Mouse (Mus musculus) hindbrain, postnatal 0 days (tissue): ENCODE data around the gene Tmem217. TPM values are rescaled to one million over a fixed set of nuclear protein-coding genes. Genes with fewer than 3 reads are reported as not detected.

ENCODE experiments used
- ATAC-seq: fragments of 200-750 bp; cut with Nextera tagmentation; 2 replicates; pipeline ENCODE4 v1.8.0; 2017; ENCODE audit warnings: mild to moderate bottlenecking, moderate TSS enrichment, moderate library complexity
- DNase-seq: peaks from one replicate; pipeline ENCODE4 v3.0.0-alpha.2; 2015; ENCODE audit warnings: low spot score
- H3K27ac ChIP-seq: fragments of 300-500 bp; sonication (generic); 2 replicates; pipeline ENCODE4 v1.5.1; 2014; ENCODE audit warnings: mild to moderate bottlenecking
- H3K27me3 ChIP-seq: fragments of 300-500 bp; sonication (generic); 2 replicates; pipeline ENCODE4 v1.6.1; 2014; ENCODE audit warnings: low read length, mixed read lengths; ENCODE audit not compliant: insufficient read depth
- H3K36me3 ChIP-seq: fragments of 300-500 bp; sonication (generic); 2 replicates; pipeline ENCODE4 v1.6.1; 2014; ENCODE audit warnings: low read length, mixed read lengths; ENCODE audit not compliant: insufficient read depth
- H3K4me1 ChIP-seq: fragments of 300-500 bp; sonication (generic); 2 replicates; pipeline ENCODE4 v1.6.1; 2014; ENCODE audit warnings: antibody characterized with exemption, low read length, mixed read lengths; ENCODE audit not compliant: insufficient read depth
- H3K4me2 ChIP-seq: fragments of 300-500 bp; sonication (generic); 2 replicates; pipeline ENCODE4 v1.6.1; 2014; ENCODE audit warnings: low read depth, mild to moderate bottlenecking, low read length, moderate library complexity, mixed read lengths
- H3K4me3 ChIP-seq: fragments of 300-500 bp; sonication (generic); 2 replicates; pipeline ENCODE4 v1.5.1; 2014; ENCODE audit warnings: low read length
- H3K9ac ChIP-seq: fragments of 300-500 bp; sonication (generic); replicated peaks from 2 replicates; pipeline ENCODE4 v1.6.1; 2014; ENCODE audit warnings: mild to moderate bottlenecking, low read length, moderate library complexity, mixed read lengths
- H3K9me3 ChIP-seq: fragments of 300-500 bp; sonication (generic); 2 replicates; pipeline ENCODE4 v1.6.1; 2016; ENCODE audit warnings: low read length, mixed read lengths
- CTCF ChIP-seq: IDR thresholded peaks from 2 replicates; pipeline ENCODE4 v1.5.1; 2016; ENCODE audit warnings: antibody characterized with exemption, control low read depth, low read depth
- WGBS: fragments of 180-500 bp; shearing (Covaris S2); extraction: QIAGEN DNeasy Blood & Tissue Kit; methylation state at CpG from one replicate; pipeline ENCODE4 v1.1.7; 2014; 5-methylcytosine and 5-hydroxymethylcytosine counted together
- polyA plus RNA-seq: library from polyadenylated mRNA; unstranded; fragments of >200 nt; fragmentation: Nextera tagmentation; extraction: Ambion mirVana; gene quantifications from 2 replicates; pipeline ENCODE4 v1.2.1, GENCODE M21; 2015
- total RNA-seq: library from RNA; depleted of rRNA; stranded (reverse); fragments of >200 nt; gene quantifications from 2 replicates; pipeline ENCODE4 v1.2.3, GENCODE M21; 2014

The Tmem217 gene
- total and polyA plus RNA-seq, 2 experiments from 2014 or later, result 0.90 TPM; not detected in 1

DNA sequence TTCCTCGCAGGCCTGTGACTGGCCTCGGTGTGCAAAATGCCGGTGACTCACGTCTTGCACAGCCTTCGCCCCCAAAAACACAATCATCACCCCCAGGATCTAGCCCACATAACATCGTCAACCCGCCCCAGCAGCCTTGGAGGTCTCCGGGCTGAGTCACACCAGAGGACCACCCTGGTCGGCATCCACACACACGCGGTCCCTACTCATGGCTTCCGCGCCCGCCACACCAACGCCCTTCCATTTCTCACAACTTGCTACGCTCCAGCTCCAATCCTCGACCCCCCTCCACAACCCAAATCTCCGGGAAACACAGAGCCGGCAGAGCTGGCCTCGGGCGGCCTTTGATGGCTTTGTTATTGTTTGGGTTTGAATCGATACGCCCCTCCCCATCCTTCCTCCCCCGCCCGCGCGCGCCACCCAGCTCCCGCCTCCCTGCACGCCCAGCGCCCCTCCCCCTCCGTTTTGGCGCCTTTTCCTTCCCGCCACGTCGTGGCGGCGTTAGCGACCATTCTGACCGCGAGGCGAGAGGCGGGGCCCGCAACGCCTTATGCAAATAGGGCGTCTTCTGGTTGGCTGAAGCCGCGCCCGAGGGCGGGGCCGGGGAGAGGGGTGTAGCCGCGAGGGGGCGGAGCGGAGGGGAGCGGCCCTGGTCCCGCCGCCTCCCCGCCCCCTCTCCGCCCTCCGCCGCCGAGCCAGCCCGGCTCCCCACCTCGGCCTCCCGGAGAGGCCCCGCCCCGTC, 62.0 kb downstream of the Tmem217 start:
- peaks cover 3% of the 10 kb centered on the region; the same call in 1 of the 2 replicates for H3K4me1 ChIP-seq
- peak overlapping the region; percentile 84 for H3K4me2 ChIP-seq
- H3K27me3 ChIP-seq, result no peaks in the 10 kb centered on the region
- H3K27ac ChIP-seq, result peak overlapping the region; percentile 91
- TF ChIP-seq CTCF, result peak; percentile 30
- DNase-seq (peak; percentile 100), ATAC-seq (peak; percentile 96)
- H3K36me3 ChIP-seq, result peaks cover 11% of the 10 kb centered on the region; the same call in 1 of the 2 replicates
- H3K4me3 ChIP-seq, result peak overlapping the region; percentile 87
- peak overlapping the region; percentile 87 for H3K9ac ChIP-seq
- no peaks in the 10 kb centered on the region for H3K9me3 ChIP-seq
- WGBS, result under 1% methylated on average over 56 of the region's 68 CpGs

DNA sequence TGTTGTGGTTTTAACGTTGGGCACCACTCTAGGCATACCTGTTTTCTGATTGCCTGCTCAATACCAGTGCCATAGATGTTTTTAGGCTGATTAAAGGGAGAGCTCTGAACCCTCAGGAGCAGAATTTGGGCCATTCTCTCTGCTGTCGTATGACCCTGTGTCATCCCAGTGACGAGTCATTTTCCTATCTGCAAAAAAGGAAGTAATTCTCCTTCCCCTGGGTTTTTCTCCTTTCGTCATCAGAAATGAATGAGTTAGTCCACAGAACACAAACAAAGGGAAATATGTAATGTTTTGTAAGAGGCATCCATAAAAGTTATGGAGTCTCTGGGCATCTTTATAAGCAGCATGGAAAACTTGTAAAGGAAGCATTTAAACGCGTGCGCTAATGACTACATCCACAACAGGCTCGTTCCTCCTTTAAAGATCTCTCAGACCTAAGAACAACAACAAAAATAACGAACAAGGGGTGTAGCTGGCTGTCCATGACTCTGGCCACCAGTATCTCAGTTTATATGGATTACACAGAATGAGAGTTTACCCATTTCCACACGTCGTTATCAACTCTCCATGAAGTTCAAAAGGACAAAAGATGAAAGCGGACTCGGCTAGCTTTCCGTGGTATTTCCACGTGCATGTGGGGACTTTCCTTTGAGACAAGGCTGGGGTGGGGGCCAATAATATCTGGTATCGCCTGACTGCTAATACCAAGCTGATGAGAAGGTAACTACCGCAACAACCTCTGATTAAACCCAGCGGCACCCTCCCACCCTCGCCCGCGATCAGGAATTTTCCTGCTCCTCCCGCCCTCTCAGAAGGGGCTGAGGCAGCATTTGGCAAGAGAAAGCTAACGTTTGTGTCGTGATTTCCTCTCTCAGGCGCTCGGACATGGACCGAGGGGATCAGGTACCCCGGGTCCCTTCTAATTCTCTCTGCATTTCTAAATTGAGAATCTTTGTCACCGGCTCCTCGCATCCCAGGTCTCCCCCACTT, 62.9 kb downstream of the Tmem217 start:
- no peak for TF ChIP-seq CTCF
- peaks cover 3% of the 10 kb centered on the region; the same call in 1 of the 2 replicates for H3K4me1 ChIP-seq
- H3K9ac ChIP-seq, result peak overlapping the region; percentile 87
- DNase-seq (peak; percentile 70), ATAC-seq (no peak)
- peak overlapping the region; percentile 91 for H3K27ac ChIP-seq
- H3K4me3 ChIP-seq, result peak overlapping the region; percentile 87
- peaks cover 6% of the 10 kb centered on the region; the same call in 1 of the 2 replicates for H3K36me3 ChIP-seq
- 6% methylated on average over 30 of the region's 30 CpGs for WGBS
- no peaks in the 10 kb centered on the region for H3K9me3 ChIP-seq
- H3K4me2 ChIP-seq, result peak overlapping the region; percentile 84
- no peaks in the 10 kb centered on the region for H3K27me3 ChIP-seq

DNA sequence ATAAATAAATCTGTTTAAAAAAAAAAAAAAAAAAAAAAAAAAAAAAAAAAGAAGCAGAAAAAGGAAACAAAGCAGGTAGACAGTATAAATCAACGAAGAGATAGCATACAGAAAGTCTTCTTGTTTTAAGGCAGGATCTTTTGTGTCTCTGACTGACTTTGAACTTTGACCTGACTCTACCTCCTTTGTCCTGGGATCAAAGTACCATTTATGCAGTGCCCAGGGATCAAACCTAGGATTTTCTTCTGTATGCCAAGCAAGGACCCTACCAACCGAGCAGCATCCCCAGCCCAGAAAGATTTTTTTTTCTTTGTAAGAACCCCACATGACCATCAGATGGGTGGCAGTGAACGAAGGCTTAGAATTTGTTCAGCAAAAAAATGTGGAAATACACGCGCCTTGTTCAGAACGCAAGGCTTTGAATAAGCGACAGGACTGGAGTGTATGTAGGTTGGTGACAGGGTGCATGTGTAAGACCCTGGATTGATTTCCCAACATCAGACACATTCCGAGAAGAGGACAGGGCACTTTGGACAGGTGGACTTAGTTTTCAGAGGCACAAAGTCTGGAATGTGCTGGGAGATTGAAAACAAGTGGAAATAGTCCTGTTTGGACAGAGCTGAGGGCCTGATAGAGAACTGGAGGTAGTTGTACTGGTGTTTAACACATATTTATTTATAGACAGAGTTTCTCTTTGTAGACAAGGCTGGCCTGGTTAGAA, 63.8 kb downstream of the Tmem217 start:
- H3K4me2 ChIP-seq, result no peak overlapping the region
- H3K9me3 ChIP-seq, result no peaks in the 10 kb centered on the region
- H3K4me3 ChIP-seq, result no peak overlapping the region
- H3K27ac ChIP-seq, result no peak overlapping the region
- no peaks in the 10 kb centered on the region for H3K27me3 ChIP-seq
- ATAC-seq, result no peak
- DNase-seq, result no peak
- H3K36me3 ChIP-seq, result no peaks in the 10 kb centered on the region
- no peak for TF ChIP-seq CTCF
- WGBS, result 83% methylated on average over 8 of the region's 8 CpGs
- no peak overlapping the region for H3K9ac ChIP-seq
- peaks cover 3% of the 10 kb centered on the region; the same call in 1 of the 2 replicates for H3K4me1 ChIP-seq

DNA sequence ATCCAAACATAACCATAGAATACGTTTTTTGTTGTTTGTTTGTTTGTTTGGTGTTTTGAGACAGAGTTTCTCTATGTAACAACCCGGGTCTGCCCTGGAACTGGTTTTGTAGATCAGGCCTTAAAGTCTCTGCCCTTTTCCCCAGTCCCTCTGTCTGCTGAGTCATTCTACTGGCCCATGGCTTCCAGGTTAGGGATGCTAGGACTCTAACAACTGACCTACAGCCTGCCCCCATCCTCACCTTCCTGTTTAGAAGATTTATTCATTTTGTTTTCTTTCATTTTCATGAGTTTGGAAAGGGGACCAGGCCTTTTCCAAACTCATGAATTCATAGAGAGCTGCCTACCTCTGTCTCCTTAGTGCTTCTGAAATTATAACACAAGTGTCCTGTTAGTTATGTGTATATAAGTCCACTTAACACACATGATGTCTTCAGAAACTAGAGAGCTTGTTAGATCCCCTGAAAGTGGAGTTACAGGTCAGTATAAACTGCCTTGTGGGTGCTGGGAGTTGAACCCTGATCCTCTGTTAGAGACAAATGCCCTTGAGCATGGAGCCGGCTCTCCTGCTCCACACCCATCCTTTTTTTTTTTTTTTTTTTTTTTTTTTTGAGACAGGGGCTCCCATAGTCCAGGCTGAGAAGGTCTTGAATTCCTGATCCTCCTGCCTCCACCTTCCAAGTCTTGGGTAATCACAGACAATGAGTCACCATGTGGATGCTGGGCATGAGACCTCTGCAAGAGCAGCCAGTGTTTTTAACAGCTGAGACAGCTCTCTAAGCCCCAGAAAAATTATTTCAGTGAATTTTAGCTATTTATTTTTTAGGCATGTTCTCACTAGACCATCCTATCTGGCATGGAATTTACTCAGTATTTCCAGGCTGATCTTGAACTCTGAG, 66.6 kb downstream of the Tmem217 start:
- H3K9ac ChIP-seq, result no peak overlapping the region
- no peaks in the 10 kb centered on the region for H3K36me3 ChIP-seq
- no peaks in the 10 kb centered on the region for H3K4me1 ChIP-seq
- DNase-seq, result no peak
- no peak for TF ChIP-seq CTCF
- H3K27ac ChIP-seq, result no peak overlapping the region
- no peak for ATAC-seq
- no peaks in the 10 kb centered on the region for H3K27me3 ChIP-seq
- H3K4me2 ChIP-seq, result no peak overlapping the region
- no peaks in the 10 kb centered on the region for H3K9me3 ChIP-seq
- WGBS, result 67% methylated on average over 3 of the region's 3 CpGs
- no peak overlapping the region for H3K4me3 ChIP-seq

DNA sequence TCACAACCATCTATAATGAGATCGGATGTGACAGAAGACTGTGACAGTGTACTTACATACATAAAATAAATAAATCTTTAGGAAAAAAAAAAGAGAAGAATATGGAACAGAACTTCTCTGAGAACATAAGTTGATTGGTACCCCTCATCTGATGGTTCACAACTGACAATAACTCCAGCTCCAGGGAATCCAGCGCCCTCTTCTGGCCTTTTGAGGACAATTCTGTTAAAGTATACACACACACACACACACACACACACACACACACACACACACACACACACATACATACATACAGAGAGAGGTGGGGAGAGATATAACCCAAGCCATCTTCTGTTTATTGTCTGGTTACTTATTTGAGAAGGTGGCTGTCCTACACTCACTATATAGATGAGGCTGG, 67.8 kb downstream of the Tmem217 start:
- H3K27ac ChIP-seq, result no peak overlapping the region
- ATAC-seq (no peak), DNase-seq (no peak)
- no peaks in the 10 kb centered on the region for H3K36me3 ChIP-seq
- H3K4me3 ChIP-seq, result no peak overlapping the region
- no peak overlapping the region for H3K4me2 ChIP-seq
- no peaks in the 10 kb centered on the region for H3K27me3 ChIP-seq
- no peak; the same call in 1 of the 2 replicates for TF ChIP-seq CTCF
- no peaks in the 10 kb centered on the region for H3K9me3 ChIP-seq
- no peaks in the 10 kb centered on the region for H3K4me1 ChIP-seq
- 74% methylated on average over 2 of the region's 2 CpGs for WGBS
- H3K9ac ChIP-seq, result no peak overlapping the region
